Mouse (Mus musculus) liver, adult 2 months (tissue): ENCODE results near the gene 1110017D15Rik.

Experiments used
- CTCF ChIP-seq: fragments of 200-500 bp; IDR thresholded peaks from 2 replicates; pipeline ENCODE4 v1.5.1; 2011; ENCODE audit warnings: low read depth, low read length, control low read depth
- POLR2A ChIP-seq: fragments of 200-500 bp; IDR thresholded peaks from 2 replicates; pipeline ENCODE4 v1.6.1; 2011; ENCODE audit warnings: low read length, control low read depth; ENCODE audit not compliant: insufficient read depth; ENCODE audit errors: extremely low read depth

DNA sequence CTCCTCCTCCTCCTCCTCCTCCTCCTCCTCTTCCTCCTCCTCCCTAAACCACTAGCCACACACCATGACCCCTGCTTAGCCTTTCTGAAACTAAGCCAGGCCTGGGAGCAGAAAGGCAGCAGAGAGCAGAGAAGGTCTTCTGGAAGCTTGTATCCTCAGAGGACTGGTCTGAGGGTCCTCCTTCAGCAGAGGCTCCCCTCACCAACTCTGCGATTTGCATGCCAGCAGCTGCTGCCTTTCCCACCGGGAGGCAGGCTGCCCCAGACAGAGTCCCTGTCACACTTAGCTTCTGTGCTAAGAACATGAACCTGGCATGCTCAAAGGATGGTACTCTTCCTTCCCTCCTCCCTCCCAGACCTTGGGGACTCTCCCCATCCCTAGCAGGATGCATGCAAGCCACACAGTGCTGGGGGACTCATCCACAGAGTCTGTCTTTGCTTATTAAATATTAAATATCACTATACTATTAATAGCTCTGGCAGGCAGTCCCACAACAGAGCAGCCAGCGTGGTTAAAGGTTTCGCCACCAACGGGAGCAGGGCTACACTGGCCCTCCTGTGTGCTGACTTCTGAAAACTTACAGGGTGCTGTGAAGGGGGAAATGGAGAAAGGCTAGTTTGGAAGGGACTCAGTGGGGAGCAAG lies 39.3 kb upstream of the 1110017D15Rik start:
- TF ChIP-seq CTCF: no peak
- no peak for TF ChIP-seq POLR2A
